Mouse (Mus musculus) frontal cortex, postnatal 10 days (tissue): Measurements from ENCODE around the gene Acd.

ENCODE experiments used
- DNase-seq, 2 experiments: peaks; one replicate each; pipeline ENCODE4 v3.0.0; 2022; ENCODE audit warnings: low spot score in 2 of 2, mixed read lengths in 1 of 2

Gene Acd

DNA sequence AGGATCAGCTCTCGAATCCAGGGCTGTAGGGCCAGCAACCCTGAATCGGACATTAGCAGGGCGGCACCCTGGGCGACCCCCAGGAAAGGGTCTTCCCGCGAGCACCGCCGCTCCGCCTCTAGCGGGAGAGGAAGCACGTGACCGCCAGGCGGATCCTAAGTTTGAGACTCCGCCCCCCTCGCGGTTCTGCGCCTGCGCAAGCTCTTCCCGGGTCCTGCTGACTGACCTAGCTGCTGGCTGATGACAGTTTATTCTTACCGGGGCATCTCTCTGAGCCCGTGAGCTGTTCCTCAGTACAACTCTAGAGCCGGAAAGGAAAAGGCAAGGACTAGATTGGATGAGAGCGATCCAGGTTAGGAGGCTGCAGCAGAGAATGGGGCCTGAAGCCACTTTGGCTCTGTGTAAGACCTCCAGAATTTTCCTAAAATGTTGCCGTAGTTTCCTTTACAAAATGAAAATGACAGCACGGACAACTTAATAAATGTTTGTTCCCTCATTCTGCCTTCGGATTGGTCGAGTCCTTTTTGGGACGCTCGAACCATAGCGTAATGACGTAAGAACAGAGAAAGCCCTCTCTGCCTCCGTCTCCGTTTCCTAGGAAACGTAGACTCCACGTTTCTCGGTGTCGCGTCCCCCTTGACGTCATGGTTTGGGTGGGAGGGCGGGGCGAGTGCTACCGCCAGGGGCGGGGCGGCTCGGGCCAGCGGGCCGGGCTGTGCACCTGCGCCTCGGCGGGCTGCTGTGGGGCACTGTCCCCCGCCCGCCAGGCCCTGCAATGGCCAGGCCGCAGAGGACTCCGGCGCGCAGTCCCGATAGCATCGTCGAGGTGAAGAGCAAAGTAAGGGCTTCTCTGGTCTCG lies at the start of gene Acd, which contains the start of gene Pard6a:
Gene Acd (minus strand): TSS at position 137 of the 859 bp plus-strand sequence.
Gene Pard6a (plus strand): TSS at position 183 of the 859 bp plus-strand sequence.
- DNase-seq: peak; percentile 88 to 94

DNA sequence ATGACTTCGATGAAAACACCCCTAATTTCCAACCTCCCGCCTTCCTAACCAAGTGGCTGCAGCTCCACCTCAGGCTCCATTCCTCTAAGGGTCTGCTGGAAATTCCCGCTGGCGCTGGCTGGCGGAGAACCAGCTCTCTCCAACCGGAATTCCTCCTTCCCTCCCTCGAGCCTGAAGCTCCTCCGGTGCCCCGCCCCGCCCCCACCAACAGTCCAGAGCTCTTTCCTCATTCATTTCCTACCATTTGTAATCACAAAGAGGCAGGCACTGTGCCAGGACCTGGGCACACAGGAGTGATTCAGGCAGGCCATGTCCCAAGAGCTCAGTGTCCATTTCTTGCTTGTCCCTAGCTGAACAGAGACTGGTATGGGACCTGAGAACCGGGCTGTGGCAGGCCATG lies 49.7 kb upstream of the Acd start:
- DNase-seq: peak; percentile 32 to 40

DNA sequence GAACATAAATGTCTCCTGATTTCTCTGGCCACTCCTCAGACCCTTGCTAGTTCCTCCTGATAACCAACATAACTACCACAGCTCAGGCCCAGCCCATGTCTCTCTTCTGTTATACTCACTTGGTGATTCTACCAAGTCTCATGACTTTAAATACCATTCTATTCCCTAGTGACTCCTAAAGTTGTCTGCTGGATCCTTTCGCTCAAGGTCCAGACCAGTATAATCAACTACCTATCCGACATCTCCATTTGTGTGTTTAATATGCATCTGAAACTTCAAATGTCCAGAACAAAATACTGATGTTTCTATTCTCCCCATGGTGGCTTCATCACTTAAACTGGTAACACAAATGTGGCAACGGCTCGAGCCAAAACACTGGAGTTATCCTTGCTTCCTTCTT lies 42.4 kb upstream of the Acd start:
- DNase-seq: no peak

- no peak for DNase-seq
Observed at GRCm38 (mm10) chr8:105739216-105739615, 38.3 kb upstream of the Acd start.

DNA sequence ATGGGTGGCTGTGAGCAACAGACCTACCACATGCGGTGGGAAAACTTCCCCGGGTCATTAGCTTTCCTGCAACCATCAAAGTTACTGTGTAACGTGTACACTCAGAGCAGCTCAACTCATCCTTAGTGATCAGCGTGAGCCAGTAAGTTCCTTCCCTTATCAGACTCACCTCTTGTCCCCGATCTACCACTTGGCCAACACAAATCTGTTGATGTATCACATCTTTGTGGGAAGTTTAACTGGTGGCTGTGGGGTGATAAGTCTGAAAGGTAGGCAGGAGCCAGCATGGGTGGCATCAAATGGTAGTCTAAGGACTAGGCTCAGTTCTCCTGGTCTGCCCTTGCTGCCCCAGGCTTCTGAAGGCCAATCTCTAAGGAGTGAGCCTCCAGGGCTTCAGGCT lies 31.3 kb upstream of the Acd start:
- DNase-seq: no peak

DNA sequence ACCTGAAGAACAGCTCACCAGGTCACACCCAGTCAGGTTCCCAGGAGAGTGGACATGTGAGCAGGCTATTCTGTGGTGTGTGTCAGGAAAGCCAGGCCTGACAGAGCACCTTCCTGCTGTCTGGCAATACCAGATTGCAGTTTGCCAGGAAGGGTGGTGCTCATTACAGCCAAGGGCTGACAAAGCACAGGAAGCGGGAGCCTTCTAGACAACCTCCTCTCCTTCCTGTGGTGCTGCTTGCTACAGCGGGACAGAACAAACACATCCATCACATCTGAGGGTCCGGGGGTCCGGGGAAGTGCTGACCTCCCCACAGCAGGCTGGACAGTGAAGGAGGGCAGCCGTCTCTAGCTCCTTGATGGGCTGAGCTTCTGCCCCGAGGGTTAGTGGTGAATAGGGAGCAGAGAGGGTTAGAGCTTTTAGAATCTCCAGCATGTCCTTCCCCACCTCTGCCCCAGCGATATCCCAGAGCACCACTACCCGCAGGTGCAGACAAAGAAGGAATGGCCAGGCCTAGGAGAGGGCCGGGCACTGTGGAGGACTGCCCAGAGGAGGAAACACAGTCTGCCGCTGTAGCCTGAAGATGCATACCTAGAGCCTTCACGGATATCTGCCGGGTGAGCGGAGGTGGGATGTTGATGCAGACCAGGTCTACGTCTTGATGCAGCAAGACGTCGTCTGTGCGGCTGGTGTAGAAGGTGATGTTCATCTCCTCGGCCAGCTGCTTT lies 26.7 kb upstream of the Acd start:
- no peak for DNase-seq

- no peak for DNase-seq
Observed at GRCm38 (mm10) chr8:105725726-105726125, 24.8 kb upstream of the Acd start.

DNA sequence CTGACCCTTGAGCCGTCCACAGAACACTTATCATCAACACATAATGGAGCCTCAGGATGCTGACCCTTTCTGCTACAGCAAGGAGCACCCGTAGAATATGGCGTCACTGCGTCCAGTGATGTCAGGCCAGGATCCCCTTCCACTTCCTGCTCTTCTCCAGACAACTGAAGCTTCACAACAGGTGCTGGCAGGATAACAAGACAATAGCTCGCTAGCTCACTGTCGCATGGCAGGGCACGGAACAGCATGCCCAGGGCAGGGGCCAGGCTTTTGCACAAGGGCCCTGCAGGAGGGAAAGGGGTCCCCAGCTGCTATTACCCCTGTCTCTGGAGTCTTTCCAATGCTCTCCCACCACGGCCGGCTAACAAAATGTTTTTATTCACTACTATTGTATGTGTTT lies 22.0 kb upstream of the Acd start:
- no peak for DNase-seq

- DNase-seq: no peak
Observed at GRCm38 (mm10) chr8:105719637-105720036, 18.7 kb upstream of the Acd start.

- DNase-seq: no peak
Observed at GRCm38 (mm10) chr8:105716302-105716945, 15.5 kb upstream of the Acd start.

DNA sequence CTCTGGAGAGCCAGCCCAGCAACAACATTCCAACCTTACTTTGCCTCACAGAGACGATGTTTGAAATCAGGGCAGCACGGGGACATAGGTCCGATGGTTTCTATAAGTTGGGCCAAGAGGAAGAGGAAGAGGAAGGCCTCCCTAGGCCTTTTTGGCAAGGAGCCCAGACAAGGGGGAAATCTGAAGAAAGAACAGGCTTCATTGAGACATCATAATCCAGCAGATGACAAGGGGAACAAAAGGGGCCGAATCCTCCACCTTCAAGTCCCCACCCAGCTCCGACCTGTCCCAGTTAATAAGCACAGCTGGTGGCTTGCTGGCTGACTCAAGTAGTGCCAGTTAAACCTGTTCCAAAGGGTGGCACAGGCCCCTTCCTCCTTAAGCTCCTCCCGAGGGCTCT lies 14.1 kb upstream of the Acd start:
- no peak for DNase-seq

DNA sequence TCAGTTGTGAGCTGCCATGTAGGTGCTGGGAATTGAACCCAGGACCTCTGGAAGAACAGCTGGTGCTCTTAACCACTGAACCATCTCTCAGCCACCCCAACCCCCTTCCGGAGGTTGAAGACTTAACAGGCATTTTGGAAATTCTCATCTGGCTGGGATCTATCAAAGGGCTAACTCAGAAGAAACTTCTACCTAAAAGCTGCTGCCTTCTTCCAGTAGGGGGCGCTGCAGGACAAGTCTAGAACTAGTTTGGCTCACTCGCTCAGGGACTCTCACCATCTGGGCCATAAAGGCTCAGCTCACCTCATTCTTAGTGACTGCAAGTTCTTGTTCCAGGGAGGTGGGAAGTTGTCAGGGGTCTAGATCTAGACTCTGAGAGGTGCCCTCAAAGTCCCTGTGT lies 13.2 kb upstream of the Acd start:
- DNase-seq: peak in 1 of 2 experiments; percentile 73

- no peak for DNase-seq
Observed at GRCm38 (mm10) chr8:105712286-105712685, 11.4 kb upstream of the Acd start.

- DNase-seq: no peak
Observed at GRCm38 (mm10) chr8:105709317-105709716, 8.4 kb upstream of the Acd start.

DNA sequence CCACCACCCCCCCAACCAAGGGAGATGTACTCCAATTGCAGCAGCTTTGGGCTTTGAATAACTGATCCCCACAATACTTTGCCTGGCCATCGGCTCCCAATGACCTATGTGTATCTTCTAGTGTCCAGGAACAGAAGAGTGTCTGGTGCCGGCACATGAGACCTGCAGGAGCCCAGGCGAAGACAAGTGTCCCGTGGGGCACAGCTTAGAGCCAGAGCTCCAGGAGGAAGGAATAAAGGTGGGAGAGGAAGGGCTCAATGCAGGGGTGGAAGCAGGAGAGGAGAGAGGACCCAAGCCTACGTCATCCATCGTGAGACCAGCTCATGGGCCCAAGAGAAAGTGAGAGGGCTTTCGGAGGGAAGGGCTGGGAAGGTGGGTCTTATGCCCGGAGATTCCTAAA lies 7.8 kb upstream of the Acd start:
- no peak for DNase-seq

DNA sequence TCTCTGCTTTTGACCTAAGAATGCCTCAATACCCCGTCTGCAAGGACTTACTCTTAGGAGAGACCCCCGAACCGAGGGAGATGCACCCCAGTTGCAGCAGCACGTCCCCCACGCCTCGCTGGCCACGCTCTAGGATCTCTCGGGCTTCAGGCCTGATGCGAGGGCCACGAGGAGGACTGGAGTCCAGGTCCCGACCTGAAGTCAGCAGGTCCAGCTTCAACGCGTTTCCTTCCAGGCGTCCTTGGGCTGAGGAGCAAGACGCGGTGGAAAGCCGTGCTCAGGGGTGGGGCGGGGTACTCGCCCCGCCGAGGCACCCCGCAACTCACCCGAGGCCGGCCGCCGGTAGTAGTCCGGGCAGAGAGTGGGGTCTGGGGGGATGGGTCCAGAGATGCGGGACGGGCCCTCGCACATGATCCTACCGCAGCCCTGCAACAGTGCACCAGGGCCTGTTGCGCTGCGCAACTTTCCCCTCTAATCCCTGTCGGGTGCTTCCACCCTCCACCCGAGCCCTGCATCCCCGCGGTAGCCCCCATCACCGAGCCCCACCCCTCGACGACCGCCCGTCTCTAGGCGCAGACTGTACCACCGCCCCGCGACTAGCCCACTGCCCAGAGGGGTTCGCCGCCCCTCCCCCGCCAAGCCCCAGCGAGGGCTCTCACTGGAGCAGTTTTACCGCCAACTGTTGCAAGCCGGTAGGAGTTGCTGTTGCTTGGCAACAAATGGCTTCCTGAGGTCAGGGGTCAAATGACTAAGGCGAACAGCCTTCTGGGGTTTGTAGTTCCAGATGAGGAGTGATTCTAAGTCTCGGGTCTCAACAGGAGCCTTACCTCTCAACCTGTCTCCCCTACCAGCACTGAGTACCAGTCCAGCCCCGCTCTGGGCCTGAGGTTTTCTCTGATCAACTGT lies 6.8 kb upstream of the Acd start, which contains the start of the genes 4933405L10Rik and Enkd1:
Gene 4933405L10Rik (plus strand): TSS at position 158 of the 906 bp plus-strand sequence.
Gene Enkd1 (minus strand): TSS at position 713 of the 906 bp plus-strand sequence.
- DNase-seq: peak; percentile 85 to 88

DNA sequence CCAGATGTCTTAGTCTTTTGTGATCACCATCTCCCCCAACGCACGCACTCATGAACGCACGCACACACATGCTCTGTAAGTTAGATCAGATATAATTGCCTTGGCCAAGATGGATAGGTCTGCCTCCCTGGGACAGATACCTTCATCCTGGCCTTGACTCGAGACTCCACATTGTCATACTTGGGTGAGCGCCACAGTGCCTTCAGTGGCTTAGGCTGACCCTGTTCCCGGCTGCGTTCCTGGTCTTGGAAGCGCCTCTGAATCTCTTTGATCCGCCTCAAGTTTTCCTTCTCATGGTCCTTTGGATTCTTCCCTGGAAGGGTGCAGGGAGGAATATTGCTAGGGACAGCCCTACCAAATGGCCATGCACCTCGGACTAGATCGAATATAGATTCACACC lies 5.5 kb upstream of the Acd start:
- no peak for DNase-seq

DNA sequence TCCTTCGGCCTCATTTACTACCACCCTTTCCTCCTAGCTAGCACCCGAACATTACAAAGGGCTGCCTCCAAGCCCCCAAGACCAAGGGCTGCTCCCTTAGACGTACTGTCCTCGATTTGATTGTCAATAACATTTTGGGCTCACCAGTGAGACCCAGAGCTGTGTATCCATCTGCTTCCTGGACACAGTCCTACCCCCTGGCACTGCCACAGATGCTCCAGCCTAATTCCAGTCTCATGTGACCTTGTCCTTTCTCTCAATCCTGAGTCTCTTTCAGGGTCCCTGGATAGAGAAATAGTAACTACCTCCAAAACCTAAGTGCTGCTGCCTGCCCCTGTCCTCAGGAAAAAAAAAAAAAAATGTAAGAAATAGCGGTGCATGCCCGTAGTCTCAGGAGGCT lies 4.1 kb upstream of the Acd start:
- no peak for DNase-seq

DNA sequence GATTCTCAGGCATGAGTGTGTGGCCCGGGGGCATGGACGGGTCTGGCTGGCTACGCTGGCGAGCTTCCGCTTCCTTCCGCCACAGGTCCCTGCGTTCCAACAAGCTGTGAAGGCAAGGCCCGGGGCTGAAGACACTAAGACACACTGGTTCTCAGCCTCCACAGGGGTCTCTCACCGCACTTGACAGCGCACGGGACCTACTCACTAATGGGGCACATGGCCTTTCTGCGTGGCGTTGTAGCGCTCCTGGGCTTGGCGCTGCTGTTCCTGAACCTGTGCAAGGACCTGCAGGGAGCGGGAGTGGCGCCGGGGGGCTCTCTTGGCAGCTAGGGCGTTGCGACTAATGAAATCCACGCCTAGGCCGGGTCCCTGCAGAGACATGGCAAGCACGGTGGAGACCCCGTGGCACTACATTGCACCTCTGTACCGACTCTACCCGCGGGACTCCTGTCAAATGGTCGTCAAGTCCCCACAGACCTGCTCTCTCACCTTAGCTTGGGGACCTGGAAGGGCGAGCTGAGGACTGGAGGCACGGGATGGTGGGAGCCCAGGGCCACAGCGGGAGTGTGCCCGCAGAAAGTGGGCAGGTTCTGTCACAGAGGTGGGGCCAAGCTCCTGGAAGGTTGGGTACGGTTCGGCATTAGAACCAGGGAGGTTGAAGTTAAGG lies 3.4 kb upstream of the Acd start:
- DNase-seq: no peak

DNA sequence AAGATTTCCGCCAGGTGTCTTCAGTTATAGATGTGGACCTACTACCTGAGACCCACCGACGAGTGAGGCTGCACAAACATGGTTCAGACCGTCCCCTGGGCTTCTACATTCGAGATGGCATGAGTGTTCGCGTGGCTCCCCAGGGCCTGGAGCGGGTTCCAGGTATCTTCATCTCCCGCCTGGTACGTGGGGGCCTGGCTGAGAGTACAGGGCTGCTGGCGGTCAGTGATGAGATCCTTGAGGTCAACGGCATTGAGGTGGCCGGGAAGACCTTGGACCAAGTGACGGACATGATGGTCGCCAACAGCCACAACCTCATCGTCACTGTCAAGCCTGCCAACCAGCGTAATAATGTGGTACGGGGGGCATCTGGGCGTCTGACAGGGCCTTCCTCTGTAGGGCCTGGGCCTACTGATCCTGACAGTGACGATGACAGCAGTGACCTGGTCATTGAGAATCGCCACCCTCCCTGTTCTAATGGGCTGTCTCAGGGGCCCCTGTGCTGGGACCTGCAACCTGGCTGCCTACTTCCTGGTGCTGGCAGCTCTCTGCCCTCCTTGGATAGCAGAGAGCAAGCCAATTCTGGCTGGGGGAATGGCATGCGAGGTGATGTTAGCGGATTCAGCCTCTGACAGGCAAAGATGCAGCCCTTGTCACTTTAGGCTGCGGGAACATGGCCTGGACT lies 2.0 kb upstream of the Acd start:
- no peak for DNase-seq
